Mouse (Mus musculus) heart, postnatal 36 days (tissue): ENCODE measurements around the gene Tmem106b. TPM values are rescaled to one million over a fixed set of nuclear protein-coding genes. Genes with fewer than 3 reads are reported as not detected.

Source experiments
- total RNA-seq, 2 experiments: library from RNA; stranded (reverse); gene quantifications; 2 replicates each; pipeline ENCODE4 v1.2.3; 2021

Tmem106b gene
- total RNA-seq, 2 experiments from 2014 or later, result 169 to 172 TPM

Other genes with a start within 250 kb of the Tmem106b start
- not detected for gene Vwde, start 155.2 kb downstream of the Tmem106b start, total RNA-seq